Mouse (Mus musculus): ENCODE data around the gene Spata13. TPM values are rescaled to one million over a fixed set of nuclear protein-coding genes. Genes with fewer than 3 reads are reported as not detected.
A peak's percentile ranks its signal among the peaks of the same experiment; 100 is the strongest.

Spata13 gene
- polyA plus RNA-seq, 1 experiment from 2014 or later, result 22.4 TPM

GRCm38 (mm10) chr14:60687241-60687640 lies 53.4 kb downstream of the Spata13 start:
- 0 out of 2 replicates have a peak, but pooled peaks cover 2% of the 10 kb centered on the region for H3K4me1 ChIP-seq (replicated peaks)
- no peaks in the 10 kb centered on the region for H3K9me3 ChIP-seq
- no peak overlapping the region for H3K9ac ChIP-seq
- no peak overlapping the region for H3K4me2 ChIP-seq (replicated peaks)
- ATAC-seq, result no peak
- WGBS, result 65% methylated on average over 7 of the region's 7 CpGs
- no peak overlapping the region for H3K4me3 ChIP-seq (replicated peaks)
- no peak overlapping the region for H3K27ac ChIP-seq
- H3K27me3 ChIP-seq (replicated peaks), result no peaks in the 10 kb centered on the region
- no peaks in the 10 kb centered on the region for H3K36me3 ChIP-seq

- H3K27me3 ChIP-seq (replicated peaks), result no peaks in the 10 kb centered on the region
- H3K4me3 ChIP-seq (replicated peaks), result no peak overlapping the region
- H3K4me1 ChIP-seq (replicated peaks), result 0 out of 2 replicates have a peak, but pooled peaks cover 2% of the 10 kb centered on the region
- no peak overlapping the region for H3K9ac ChIP-seq
- H3K36me3 ChIP-seq, result no peaks in the 10 kb centered on the region
- no peak overlapping the region for H3K4me2 ChIP-seq (replicated peaks)
- no peak overlapping the region for H3K27ac ChIP-seq
- peak; percentile 81 for ATAC-seq
- 46% methylated on average over 7 of the region's 7 CpGs for WGBS
- no peaks in the 10 kb centered on the region for H3K9me3 ChIP-seq
Observed at GRCm38 (mm10) chr14:60688509-60689205, 54.9 kb downstream of the Spata13 start.

GRCm38 (mm10) chr14:60689768-60690167 lies 56.0 kb downstream of the Spata13 start:
- no peak for ATAC-seq
- WGBS, result 88% methylated on average over 5 of the region's 5 CpGs
- Histone ChIP-seq H3K27me3 (replicated peaks) (no peaks in the 10 kb centered on the region), H3K9ac (no peak overlapping the region), H3K4me2 (replicated peaks) (no peak overlapping the region), H3K27ac (no peak overlapping the region), H3K4me1 (replicated peaks) (peaks cover 9% of the 10 kb centered on the region; the same call in 1 of the 2 replicates), H3K36me3 (no peaks in the 10 kb centered on the region), H3K9me3 (no peaks in the 10 kb centered on the region), H3K4me3 (replicated peaks) (no peak overlapping the region)

GRCm38 (mm10) chr14:60690631-60691030 lies 56.8 kb downstream of the Spata13 start:
- Histone ChIP-seq H3K27me3 (replicated peaks) (no peaks in the 10 kb centered on the region), H3K9me3 (no peaks in the 10 kb centered on the region), H3K27ac (no peak overlapping the region), H3K4me1 (replicated peaks) (peaks cover 9% of the 10 kb centered on the region; the same call in 1 of the 2 replicates), H3K36me3 (no peaks in the 10 kb centered on the region), H3K9ac (no peak overlapping the region), H3K4me3 (replicated peaks) (no peak overlapping the region), H3K4me2 (replicated peaks) (no peak overlapping the region)
- no peak for ATAC-seq
- 90% methylated on average over 7 of the region's 7 CpGs for WGBS

- peaks cover 9% of the 10 kb centered on the region; the same call in 1 of the 2 replicates for H3K4me1 ChIP-seq (replicated peaks)
- 29% methylated on average over 11 of the region's 11 CpGs for WGBS
- no peak overlapping the region for H3K9ac ChIP-seq
- no peaks in the 10 kb centered on the region for H3K9me3 ChIP-seq
- H3K36me3 ChIP-seq, result no peaks in the 10 kb centered on the region
- H3K4me2 ChIP-seq (replicated peaks), result no peak overlapping the region
- H3K27me3 ChIP-seq (replicated peaks), result no peaks in the 10 kb centered on the region
- H3K4me3 ChIP-seq (replicated peaks), result no peak overlapping the region
- peak; percentile 39; the same call in 1 of the 2 replicates for ATAC-seq
- H3K27ac ChIP-seq, result no peak overlapping the region
Observed at GRCm38 (mm10) chr14:60693122-60693536, 59.3 kb downstream of the Spata13 start.

- WGBS, result 66% methylated on average over 5 of the region's 5 CpGs
- Histone ChIP-seq H3K36me3 (no peaks in the 10 kb centered on the region), H3K27me3 (replicated peaks) (no peaks in the 10 kb centered on the region), H3K4me2 (replicated peaks) (no peak overlapping the region), H3K4me3 (replicated peaks) (no peak overlapping the region), H3K27ac (no peak overlapping the region), H3K9me3 (no peaks in the 10 kb centered on the region), H3K4me1 (replicated peaks) (peaks cover 9% of the 10 kb centered on the region; the same call in 1 of the 2 replicates), H3K9ac (no peak overlapping the region)
- no peak for ATAC-seq
Observed at GRCm38 (mm10) chr14:60693666-60694065, 59.9 kb downstream of the Spata13 start.

- no peaks in the 10 kb centered on the region for H3K27me3 ChIP-seq (replicated peaks)
- no peak overlapping the region for H3K9ac ChIP-seq
- ATAC-seq, result no peak; the same call in 1 of the 2 replicates
- H3K4me3 ChIP-seq (replicated peaks), result no peak overlapping the region
- peaks cover 9% of the 10 kb centered on the region; the same call in 1 of the 2 replicates for H3K4me1 ChIP-seq (replicated peaks)
- H3K27ac ChIP-seq, result no peak overlapping the region
- H3K4me2 ChIP-seq (replicated peaks), result no peak overlapping the region
- WGBS, result 64% methylated on average over 14 of the region's 14 CpGs
- no peaks in the 10 kb centered on the region for H3K36me3 ChIP-seq
- no peaks in the 10 kb centered on the region for H3K9me3 ChIP-seq
Observed at GRCm38 (mm10) chr14:60694215-60694997, 60.6 kb downstream of the Spata13 start.

- Histone ChIP-seq H3K4me2 (replicated peaks) (no peak overlapping the region), H3K36me3 (no peaks in the 10 kb centered on the region), H3K4me3 (replicated peaks) (no peak overlapping the region), H3K27me3 (replicated peaks) (no peaks in the 10 kb centered on the region), H3K4me1 (replicated peaks) (peaks cover 9% of the 10 kb centered on the region; the same call in 1 of the 2 replicates), H3K9me3 (no peaks in the 10 kb centered on the region), H3K27ac (no peak overlapping the region), H3K9ac (no peak overlapping the region)
- WGBS, result 67% methylated on average over 8 of the region's 8 CpGs
- peak; percentile 29; the same call in 1 of the 2 replicates for ATAC-seq
Observed at GRCm38 (mm10) chr14:60697351-60697750, 63.5 kb downstream of the Spata13 start.

GRCm38 (mm10) chr14:60698980-60699379 lies 65.2 kb downstream of the Spata13 start:
- no peaks in the 10 kb centered on the region for H3K27me3 ChIP-seq (replicated peaks)
- no peak overlapping the region for H3K27ac ChIP-seq
- ATAC-seq, result no peak
- no peaks in the 10 kb centered on the region for H3K36me3 ChIP-seq
- WGBS, result 81% methylated on average over 10 of the region's 10 CpGs
- no peak overlapping the region for H3K9ac ChIP-seq
- peaks cover 5% of the 10 kb centered on the region; the same call in 1 of the 2 replicates for H3K4me1 ChIP-seq (replicated peaks)
- no peak overlapping the region for H3K4me2 ChIP-seq (replicated peaks)
- no peaks in the 10 kb centered on the region for H3K9me3 ChIP-seq
- H3K4me3 ChIP-seq (replicated peaks), result no peak overlapping the region

GRCm38 (mm10) chr14:60702377-60703140 lies 68.8 kb downstream of the Spata13 start:
- Histone ChIP-seq H3K27ac (peak overlapping the region; percentile 62; the same call in 1 of the 2 replicates), H3K27me3 (replicated peaks) (no peaks in the 10 kb centered on the region), H3K4me2 (replicated peaks) (peak overlapping the region; percentile 46), H3K36me3 (no peaks in the 10 kb centered on the region), H3K9ac (0 out of 2 replicates have a peak overlapping the region, but pooled peaks have one; percentile 2), H3K9me3 (no peaks in the 10 kb centered on the region), H3K4me3 (replicated peaks) (peak overlapping the region; percentile 24), H3K4me1 (replicated peaks) (peaks cover 17% of the 10 kb centered on the region)
- peak; percentile 93 for ATAC-seq
- WGBS, result 49% methylated on average over 10 of the region's 10 CpGs

GRCm38 (mm10) chr14:60704510-60704909 lies 70.7 kb downstream of the Spata13 start:
- H3K27ac ChIP-seq, result peak overlapping the region; percentile 58
- H3K36me3 ChIP-seq, result no peaks in the 10 kb centered on the region
- peak overlapping the region; percentile 43 for H3K4me2 ChIP-seq (replicated peaks)
- peak overlapping the region; percentile 14; the same call in 1 of the 2 replicates for H3K4me3 ChIP-seq (replicated peaks)
- peak; percentile 56 for ATAC-seq
- H3K9me3 ChIP-seq, result no peaks in the 10 kb centered on the region
- peaks cover 24% of the 10 kb centered on the region for H3K4me1 ChIP-seq (replicated peaks)
- no peaks in the 10 kb centered on the region for H3K27me3 ChIP-seq (replicated peaks)
- 50% methylated on average over 6 of the region's 6 CpGs for whole genome bisulfite sequencing
- no peak overlapping the region for H3K9ac ChIP-seq

Data from intestine, embryonic 15.5 days (tissue).